Mouse (Mus musculus) embryonic facial prominence, embryonic 11.5 days (tissue): ENCODE data around the gene Mark2. TPM values are rescaled to one million over a fixed set of nuclear protein-coding genes. Genes with fewer than 3 reads are reported as not detected.
A peak's percentile ranks its signal among the peaks of the same experiment; 100 is the strongest.

ENCODE experiments used
- ATAC-seq: fragments of 200-750 bp; cut with Nextera tagmentation; replicated peaks from 2 replicates; pipeline ENCODE4 v1.8.0; 2017; ENCODE audit warnings: low read depth; ENCODE audit not compliant: insufficient number of reproducible peaks, low FRiP score, low TSS enrichment
- DNase-seq: peaks from one replicate; pipeline ENCODE4 v3.0.0-alpha.2; 2015; ENCODE audit warnings: low spot score
- H3K27ac ChIP-seq: fragments of 300-500 bp; sonication (generic); replicated peaks from 2 replicates; pipeline ENCODE4 v1.5.1; 2014; ENCODE audit warnings: mild to moderate bottlenecking, low read depth, low read length, control low read depth
- H3K27me3 ChIP-seq: fragments of 300-500 bp; sonication (generic); 2 replicates; pipeline ENCODE4 v1.6.1; 2014; ENCODE audit warnings: mild to moderate bottlenecking, low read length, moderate library complexity, mixed read lengths; ENCODE audit not compliant: control insufficient read depth, insufficient read depth
- H3K36me3 ChIP-seq: fragments of 300-500 bp; sonication (generic); replicated peaks from 2 replicates; pipeline ENCODE4 v1.6.1; 2014; ENCODE audit warnings: low read depth, mild to moderate bottlenecking, low read length, moderate library complexity, mixed read lengths; ENCODE audit not compliant: control insufficient read depth, insufficient read depth
- H3K4me1 ChIP-seq: fragments of 300-500 bp; sonication (generic); 2 replicates; pipeline ENCODE4 v1.6.1; 2014; ENCODE audit warnings: low read length, mixed read lengths; ENCODE audit not compliant: control insufficient read depth, insufficient read depth
- H3K4me2 ChIP-seq: fragments of 300-500 bp; sonication (generic); 2 replicates; pipeline ENCODE4 v1.6.1; 2014; ENCODE audit warnings: low read depth, mild to moderate bottlenecking, control low read depth, low read length, moderate library complexity
- H3K4me3 ChIP-seq: fragments of 300-500 bp; sonication (generic); 2 replicates; pipeline ENCODE4 v1.5.1; 2014; ENCODE audit warnings: low read depth, low read length, control low read depth
- H3K9ac ChIP-seq: fragments of 300-500 bp; sonication (generic); replicated peaks from 2 replicates; pipeline ENCODE4 v1.6.1; 2014; ENCODE audit warnings: mild to moderate bottlenecking, control low read depth, low read length
- H3K9me3 ChIP-seq: fragments of 300-500 bp; sonication (generic); replicated peaks from 2 replicates; pipeline ENCODE4 v1.6.1; 2016; ENCODE audit warnings: mild to moderate bottlenecking, low read length, inconsistent platforms, mixed read lengths; ENCODE audit not compliant: control insufficient read depth
- WGBS: fragments of 180-500 bp; shearing (Covaris S2); extraction: QIAGEN DNeasy Blood & Tissue Kit; methylation state at CpG from one replicate; pipeline ENCODE4 v1.1.7; 2014; 5-methylcytosine and 5-hydroxymethylcytosine counted together
- polyA plus RNA-seq: library from polyadenylated mRNA; unstranded; fragments of >200 nt; fragmentation: Nextera tagmentation; extraction: Ambion mirVana; gene quantifications from 2 replicates; pipeline ENCODE4 v1.2.1, GENCODE M21; 2014

Mark2 gene
- polyA plus RNA-seq, 1 experiment from 2014 or later, result 39.4 TPM

DNA sequence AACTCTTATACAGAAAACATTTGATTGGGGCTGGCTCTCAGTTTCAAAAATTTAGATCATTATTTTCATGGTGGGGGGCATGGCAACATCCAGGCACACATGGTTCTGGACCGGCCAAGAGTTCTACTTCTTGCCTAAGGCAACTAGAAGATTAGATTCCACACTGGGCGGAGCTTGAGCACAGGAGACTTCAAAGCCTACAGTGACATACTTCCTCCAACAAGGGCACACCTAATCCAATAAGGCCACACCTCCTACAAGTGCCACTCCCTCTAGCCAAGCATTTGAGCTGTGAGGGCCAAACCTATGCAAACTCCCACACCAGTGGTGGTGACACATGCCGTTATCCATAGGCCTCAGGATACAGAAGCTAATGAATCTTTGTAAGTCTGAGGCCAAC is 95.6 kb downstream of the Mark2 start:
- no peak for DNase-seq
- no peaks in the 10 kb centered on the region for H3K4me1 ChIP-seq
- WGBS, result 75% methylated on average over 3 of the region's 3 CpGs
- no peaks in the 10 kb centered on the region for H3K36me3 ChIP-seq
- no peaks in the 10 kb centered on the region for H3K27me3 ChIP-seq
- H3K27ac ChIP-seq, result no peak overlapping the region
- ATAC-seq, result no peak
- no peak overlapping the region for H3K4me2 ChIP-seq
- no peak overlapping the region for H3K4me3 ChIP-seq
- no peak overlapping the region for H3K9ac ChIP-seq
- H3K9me3 ChIP-seq, result no peaks in the 10 kb centered on the region

GRCm38 (mm10) chr19:7240782-7241690 is 100.6 kb downstream of the Mark2 start, which contains the start of gene Naa40:
Gene Naa40, minus strand, starts transcription at chr19:7241183.
- Histone ChIP-seq H3K36me3 (no peaks in the 10 kb centered on the region), H3K4me3 (peak within 1 kb of the TSS; percentile 75), H3K4me1 (no peaks in the 10 kb centered on the region; the same call in 1 of the 2 replicates), H3K9me3 (no peaks in the 10 kb centered on the region), H3K27ac (peak within 1 kb of the TSS; percentile 70), H3K27me3 (no peaks in the 10 kb centered on the region), H3K4me2 (peak within 1 kb of the TSS; percentile 90), H3K9ac (peak within 1 kb of the TSS; percentile 86)
- ATAC-seq (peak; percentile 93), DNase-seq (peak; percentile 96)
- under 1% methylated on average over 80 of the region's 80 CpGs for WGBS

- H3K27me3 ChIP-seq, result no peaks in the 10 kb centered on the region
- H3K9me3 ChIP-seq, result no peaks in the 10 kb centered on the region
- DNase-seq (peak; percentile 6), ATAC-seq (0 out of 2 replicates have a peak, but pooled peaks have one; percentile 2)
- H3K27ac ChIP-seq, result peak overlapping the region; percentile 70; the same call in 1 of the 2 replicates
- peak overlapping the region; percentile 90 for H3K4me2 ChIP-seq
- H3K36me3 ChIP-seq, result no peaks in the 10 kb centered on the region
- 5% methylated on average over 13 of the region's 13 CpGs for WGBS
- H3K9ac ChIP-seq, result peak overlapping the region; percentile 86
- H3K4me3 ChIP-seq, result peak overlapping the region; percentile 75
- H3K4me1 ChIP-seq, result no peaks in the 10 kb centered on the region; the same call in 1 of the 2 replicates
Measured at GRCm38 (mm10) chr19:7240291-7240690, 101.4 kb downstream of the Mark2 start.

DNA sequence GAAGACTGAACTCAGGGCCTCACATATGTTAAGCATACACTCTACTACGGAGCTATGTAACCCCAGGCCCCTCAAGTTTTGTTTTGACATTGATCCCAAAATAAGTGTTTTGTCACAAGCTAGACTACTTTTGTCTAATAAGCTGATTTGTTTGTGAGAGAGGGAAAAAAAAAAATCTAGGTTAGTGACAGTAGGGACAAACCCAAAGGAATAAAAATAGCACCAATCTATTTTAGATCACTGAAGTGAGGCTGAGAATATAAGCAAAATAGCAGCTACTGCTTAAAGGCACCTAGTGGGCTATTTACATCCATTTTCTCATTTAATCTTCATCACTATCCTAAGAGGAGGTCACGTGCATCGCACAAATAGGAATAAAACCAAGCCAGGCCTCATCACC is 102.1 kb downstream of the Mark2 start:
- Histone ChIP-seq H3K4me2 (peak overlapping the region; percentile 90; the same call in 1 of the 2 replicates), H3K4me3 (no peak overlapping the region), H3K9ac (peak overlapping the region; percentile 86), H3K9me3 (no peaks in the 10 kb centered on the region), H3K36me3 (no peaks in the 10 kb centered on the region), H3K27me3 (no peaks in the 10 kb centered on the region), H3K27ac (no peak overlapping the region), H3K4me1 (no peaks in the 10 kb centered on the region; the same call in 1 of the 2 replicates)
- 89% methylated on average over 3 of the region's 3 CpGs for WGBS
- DNase-seq (no peak), ATAC-seq (no peak)

DNA sequence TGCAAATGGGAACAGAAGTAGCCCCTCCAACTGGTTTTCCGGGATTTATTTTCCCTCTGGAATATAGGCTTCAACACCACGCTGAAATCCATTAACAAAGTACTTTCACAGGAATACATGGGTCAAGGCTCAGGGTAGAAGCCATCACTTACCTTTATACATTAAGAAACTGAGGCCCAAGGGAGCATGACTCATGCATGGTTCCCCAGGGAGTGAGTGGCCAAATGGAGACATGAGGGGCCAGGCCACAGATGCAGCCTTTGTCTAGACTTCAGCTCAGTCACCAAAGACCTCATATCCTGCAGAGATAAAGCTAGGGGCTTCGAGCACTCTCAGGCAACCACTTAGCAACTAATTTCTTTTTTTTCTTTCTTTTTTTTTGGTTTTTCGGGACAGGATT is 104.9 kb downstream of the Mark2 start:
- Histone ChIP-seq H3K9me3 (no peaks in the 10 kb centered on the region), H3K36me3 (peaks cover 4% of the 10 kb centered on the region), H3K27me3 (no peaks in the 10 kb centered on the region), H3K27ac (no peak overlapping the region), H3K4me3 (no peak overlapping the region), H3K4me2 (no peak overlapping the region), H3K9ac (no peak overlapping the region), H3K4me1 (no peaks in the 10 kb centered on the region; the same call in 1 of the 2 replicates)
- ATAC-seq (no peak), DNase-seq (no peak)
- 92% methylated on average over 4 of the region's 4 CpGs for WGBS

GRCm38 (mm10) chr19:7236011-7236410 is 105.6 kb downstream of the Mark2 start:
- 93% methylated on average over 2 of the region's 2 CpGs for WGBS
- ATAC-seq, result no peak
- Histone ChIP-seq H3K4me1 (no peaks in the 10 kb centered on the region; the same call in 1 of the 2 replicates), H3K4me2 (no peak overlapping the region), H3K27ac (no peak overlapping the region), H3K36me3 (peaks cover 4% of the 10 kb centered on the region), H3K27me3 (no peaks in the 10 kb centered on the region), H3K9me3 (no peaks in the 10 kb centered on the region), H3K4me3 (no peak overlapping the region), H3K9ac (no peak overlapping the region)
- no peak for DNase-seq

GRCm38 (mm10) chr19:7235461-7235860 is 106.2 kb downstream of the Mark2 start:
- H3K27me3 ChIP-seq, result no peaks in the 10 kb centered on the region
- peaks cover 4% of the 10 kb centered on the region for H3K36me3 ChIP-seq

More at GRCm38 (mm10) chr19:7235461-7235860, 106.2 kb downstream of the Mark2 start:
- DNase-seq (no peak), ATAC-seq (no peak)
- no peak overlapping the region for H3K27ac ChIP-seq
- WGBS, result 89% methylated on average over 9 of the region's 9 CpGs
- no peak overlapping the region for H3K9ac ChIP-seq
- H3K4me2 ChIP-seq, result no peak overlapping the region
- no peak overlapping the region for H3K4me3 ChIP-seq
- no peaks in the 10 kb centered on the region for H3K9me3 ChIP-seq
- no peaks in the 10 kb centered on the region; the same call in 1 of the 2 replicates for H3K4me1 ChIP-seq
